Mouse (Mus musculus) forebrain, postnatal 0 days (tissue): ENCODE data around the gene Cog2. TPM values are rescaled to one million over a fixed set of nuclear protein-coding genes. Genes with fewer than 3 reads are reported as not detected.

Source experiments
- ATAC-seq: fragments of 200-750 bp; cut with Nextera tagmentation; 2 replicates; pipeline ENCODE4 v1.8.0; 2017; ENCODE audit warnings: mild to moderate bottlenecking, moderate library complexity
- DNase-seq: peaks from one replicate; pipeline ENCODE4 v3.0.0-alpha.2; 2015
- H3K27ac ChIP-seq: fragments of 300-500 bp; sonication (generic); 2 replicates; pipeline ENCODE4 v1.5.1; 2014; ENCODE audit warnings: low read depth, mild to moderate bottlenecking, antibody characterized with exemption, low read length, moderate library complexity, mixed read lengths
- H3K27me3 ChIP-seq: fragments of 300-500 bp; sonication (generic); 2 replicates; pipeline ENCODE4 v1.6.1; 2014; ENCODE audit warnings: mild to moderate bottlenecking, low read length, mixed read lengths; ENCODE audit not compliant: insufficient read depth
- H3K36me3 ChIP-seq: fragments of 300-500 bp; sonication (generic); 2 replicates; pipeline ENCODE4 v1.6.1; 2014; ENCODE audit warnings: mild to moderate bottlenecking, moderate library complexity; ENCODE audit not compliant: insufficient read depth
- H3K4me1 ChIP-seq: fragments of 300-500 bp; sonication (generic); 2 replicates; pipeline ENCODE4 v1.6.1; 2014; ENCODE audit warnings: antibody characterized with exemption; ENCODE audit not compliant: insufficient read depth
- H3K4me2 ChIP-seq: fragments of 300-500 bp; sonication (generic); 2 replicates; pipeline ENCODE4 v1.6.1; 2014; ENCODE audit warnings: low read depth, mild to moderate bottlenecking, moderate library complexity
- H3K4me3 ChIP-seq: fragments of 300-500 bp; sonication (generic); 2 replicates; pipeline ENCODE4 v1.5.1; 2014; ENCODE audit warnings: low read depth, low read length, mixed read lengths
- H3K9ac ChIP-seq: fragments of 300-500 bp; sonication (generic); 2 replicates; pipeline ENCODE4 v1.6.1; 2014; ENCODE audit warnings: mild to moderate bottlenecking
- H3K9me3 ChIP-seq: fragments of 300-500 bp; sonication (generic); 2 replicates; pipeline ENCODE4 v1.6.1; 2016; ENCODE audit warnings: low read length
- CTCF ChIP-seq: sonication (generic); IDR thresholded peaks from 2 replicates; pipeline ENCODE4 v1.5.1; 2016; ENCODE audit warnings: antibody characterized with exemption, control low read depth, low read depth
- whole genome bisulfite sequencing: fragments of 180-500 bp; shearing (Covaris S2); extraction: QIAGEN DNeasy Blood & Tissue Kit; methylation state at CpG from one replicate; pipeline ENCODE4 v1.1.7; 2014; 5-methylcytosine and 5-hydroxymethylcytosine counted together
- polyA plus RNA-seq: library from polyadenylated mRNA; unstranded; fragments of >200 nt; fragmentation: Nextera tagmentation; extraction: Ambion mirVana; gene quantifications from 2 replicates; pipeline ENCODE4 v1.2.1, GENCODE M21; 2015
- total RNA-seq: library from RNA; depleted of rRNA; stranded (reverse); fragments of >200 nt; gene quantifications from 2 replicates; pipeline ENCODE4 v1.2.3, GENCODE M21; 2014; rRNA removed

Gene Cog2
- total and polyA plus RNA-seq, 2 experiments from 2014 or later = 19.3 to 32.9 TPM

GRCm38 (mm10) chr8:124576751-124577150, 56.2 kb downstream of the Cog2 start:
- H3K9ac ChIP-seq = no peak overlapping the region
- H3K9me3 ChIP-seq = no peaks in the 10 kb centered on the region
- H3K4me3 ChIP-seq = no peak overlapping the region
- no peaks in the 10 kb centered on the region for H3K36me3 ChIP-seq
- no peaks in the 10 kb centered on the region for H3K4me1 ChIP-seq
- DNase-seq (no peak), ATAC-seq (no peak)
- no peaks in the 10 kb centered on the region for H3K27me3 ChIP-seq
- H3K27ac ChIP-seq = no peak overlapping the region
- no peak for TF ChIP-seq CTCF
- H3K4me2 ChIP-seq = no peak overlapping the region
- 81% methylated on average over 1 of the region's 1 CpGs for WGBS

- no peak overlapping the region for H3K4me2 ChIP-seq
- H3K36me3 ChIP-seq = no peaks in the 10 kb centered on the region
- 0 out of 2 replicates have a peak, but pooled peaks have one; percentile 43 for ATAC-seq
- no peaks in the 10 kb centered on the region for H3K9me3 ChIP-seq
- H3K4me1 ChIP-seq = no peaks in the 10 kb centered on the region
- no peak overlapping the region for H3K9ac ChIP-seq
- H3K27ac ChIP-seq = no peak overlapping the region
- TF ChIP-seq CTCF = no peak
- no peak overlapping the region for H3K4me3 ChIP-seq
- no peak for DNase-seq
- WGBS = 44% methylated on average over 3 of the region's 3 CpGs
- H3K27me3 ChIP-seq = no peaks in the 10 kb centered on the region
These were observed 65.3 kb downstream of the Cog2 start for GRCm38 (mm10) chr8:124585718-124586425.

- no peaks in the 10 kb centered on the region for H3K27me3 ChIP-seq
- no peak for ATAC-seq
- 88% methylated on average over 2 of the region's 2 CpGs for WGBS
- H3K9me3 ChIP-seq = no peaks in the 10 kb centered on the region
- no peak overlapping the region for H3K9ac ChIP-seq
- no peak overlapping the region for H3K4me3 ChIP-seq
- H3K4me2 ChIP-seq = no peak overlapping the region
- no peak overlapping the region for H3K27ac ChIP-seq
- H3K36me3 ChIP-seq = no peaks in the 10 kb centered on the region
- DNase-seq = no peak
- no peak for TF ChIP-seq CTCF
- H3K4me1 ChIP-seq = no peaks in the 10 kb centered on the region
These were observed 66.0 kb downstream of the Cog2 start for GRCm38 (mm10) chr8:124586556-124586955.

GRCm38 (mm10) chr8:124589393-124589792, 68.8 kb downstream of the Cog2 start:
- no peak for ATAC-seq
- H3K36me3 ChIP-seq = no peaks in the 10 kb centered on the region
- no peaks in the 10 kb centered on the region for H3K27me3 ChIP-seq
- H3K4me1 ChIP-seq = no peaks in the 10 kb centered on the region
- H3K9me3 ChIP-seq = no peaks in the 10 kb centered on the region
- no peak overlapping the region for H3K4me2 ChIP-seq
- WGBS = 79% methylated on average over 4 of the region's 4 CpGs
- H3K9ac ChIP-seq = no peak overlapping the region
- H3K4me3 ChIP-seq = no peak overlapping the region
- no peak for DNase-seq
- H3K27ac ChIP-seq = no peak overlapping the region
- TF ChIP-seq CTCF = no peak

Other genes starting within 250 kb of the Cog2 start
- gene Pgbd5, start 81.1 kb upstream of the Cog2 start, total RNA-seq = 57.1 and 62.5 TPM in 2 replicates
- gene Pgbd5, start 81.1 kb upstream of the Cog2 start, polyA plus RNA-seq = 12.9 and 17.3 TPM in 2 replicates
- gene Agt, start 48.9 kb downstream of the Cog2 start, total RNA-seq = 27.7 and 29.4 TPM in 2 replicates
- 18.6 and 30.0 TPM in 2 replicates for gene Agt, start 48.9 kb downstream of the Cog2 start, polyA plus RNA-seq
- gene Capn9, start 55.3 kb downstream of the Cog2 start, total RNA-seq = not detected in 2 replicates
- 0.29 and 0.34 TPM in 2 replicates for gene Capn9, start 55.3 kb downstream of the Cog2 start, polyA plus RNA-seq
- 68.2 and 79.7 TPM in 2 replicates for gene 2310022B05Rik, start 142.6 kb downstream of the Cog2 start, total RNA-seq
- 35.7 and 37.8 TPM in 2 replicates for gene 2310022B05Rik, start 142.6 kb downstream of the Cog2 start, polyA plus RNA-seq
- 64.2 and 79.2 TPM in 2 replicates for gene Ttc13, start 201.2 kb downstream of the Cog2 start, total RNA-seq
- 50.1 and 56.1 TPM in 2 replicates for gene Ttc13, start 201.2 kb downstream of the Cog2 start, polyA plus RNA-seq
- 9.5 and 17.6 TPM in 2 replicates for gene Arv1, start 201.4 kb downstream of the Cog2 start, total RNA-seq
- gene Arv1, start 201.4 kb downstream of the Cog2 start, polyA plus RNA-seq = 25.6 and 31.4 TPM in 2 replicates
- 0.23 and 0.29 TPM in 2 replicates for gene Fam89a, start 231.1 kb downstream of the Cog2 start, total RNA-seq
- 0.15 and 0.28 TPM in 2 replicates for gene Fam89a, start 231.1 kb downstream of the Cog2 start, polyA plus RNA-seq